Mouse (Mus musculus) C2C12 (cell line): ENCODE results near the gene Olfr315. TPM values are rescaled to one million over a fixed set of nuclear protein-coding genes. Genes with fewer than 3 reads are reported as not detected.
"Not testable (repeated sequence)": the region's sequence is repeated elsewhere in the genome, so short reads cannot be mapped to it uniquely, and the experiment has no call there.

Source experiments
- H3K27me3 ChIP-seq: one replicate; pipeline ENCODE4 v1.6.1; 2011; ENCODE audit not compliant: control insufficient read depth, insufficient read depth, insufficient read length
- H3K36me3 ChIP-seq: one replicate; pipeline ENCODE4 v1.6.1; 2011; ENCODE audit not compliant: control insufficient read depth, insufficient read depth
- H3K4me3 ChIP-seq: one replicate; pipeline ENCODE4 v1.5.1; 2011; ENCODE audit warnings: mild to moderate bottlenecking, control low read depth; ENCODE audit not compliant: poor library complexity, insufficient read depth, severe bottlenecking
- H3K79me2 ChIP-seq: one replicate; pipeline ENCODE4 v1.6.1; 2011; ENCODE audit not compliant: control insufficient read depth, insufficient read depth
- H3K79me3 ChIP-seq: one replicate; pipeline ENCODE4 v1.6.1; 2011; ENCODE audit warnings: low read depth, control low read depth
- H3ac ChIP-seq: one replicate; pipeline ENCODE3; 2011; ENCODE audit warnings: low read depth; ENCODE audit not compliant: control insufficient read depth, insufficient read length
- CEBPB ChIP-seq: IDR thresholded peaks from one replicate; pipeline ENCODE4 v1.6.1; 2011; ENCODE audit warnings: low read depth, mild to moderate bottlenecking, control low read depth, moderate library complexity
- CTCF ChIP-seq: IDR thresholded peaks from one replicate; pipeline ENCODE4 v1.5.1; 2011; ENCODE audit not compliant: control insufficient read depth, insufficient read depth, insufficient read length
- FOSL1 ChIP-seq: IDR thresholded peaks from one replicate; pipeline ENCODE4 v1.8.0; 2011; ENCODE audit warnings: mild to moderate bottlenecking, low read length; ENCODE audit not compliant: poor library complexity, insufficient read depth, severe bottlenecking
- MAX ChIP-seq: IDR thresholded peaks from one replicate; pipeline ENCODE4 v1.6.1; 2011; ENCODE audit warnings: mild to moderate bottlenecking, control low read depth
- MYOD1 ChIP-seq: IDR thresholded peaks from one replicate; pipeline ENCODE4 v1.6.1; 2011; ENCODE audit warnings: low read depth; ENCODE audit not compliant: control insufficient read depth, insufficient read length
- MYOG ChIP-seq: IDR thresholded peaks from one replicate; pipeline ENCODE4 v1.6.1; 2011; ENCODE audit not compliant: control insufficient read depth, insufficient read length; ENCODE audit errors: extremely low read depth
- USF1 ChIP-seq: IDR thresholded peaks from one replicate; pipeline ENCODE4 v1.6.1; 2011; ENCODE audit warnings: low read depth, mild to moderate bottlenecking, control low read depth, moderate library complexity
- polyA plus RNA-seq: library from polyadenylated mRNA; unstranded; fragments of >200 nt; fragmentation: generic; extraction: Trizol; gene quantifications from one replicate; pipeline ENCODE4 v1.2.1, GENCODE M21; 2012; ENCODE audit warnings: missing spikeins

Gene Olfr315
- polyA plus RNA-seq, 1 experiment: not detected

DNA sequence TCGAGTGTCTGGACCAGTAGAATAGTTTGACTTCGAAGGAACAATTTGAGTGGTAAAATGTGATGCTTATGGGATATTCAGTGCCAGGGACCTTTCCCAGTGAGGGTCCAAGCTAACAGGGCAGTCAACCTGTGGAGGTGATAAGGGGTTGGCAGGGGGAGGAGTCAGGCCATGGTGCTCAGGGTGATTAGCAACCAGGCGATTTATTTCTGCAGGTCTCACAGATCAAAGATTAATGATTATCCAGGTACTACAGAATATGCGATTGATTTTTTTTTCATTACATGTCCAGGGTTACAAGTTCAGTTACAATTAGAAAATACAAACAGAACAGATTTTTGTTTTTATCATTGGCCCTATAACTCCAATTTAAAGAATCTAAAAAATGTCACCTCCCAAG, 30.9 kb downstream of the Olfr315 start:
- no peak overlapping the region for H3K4me3 ChIP-seq
- no peak overlapping the region for H3ac ChIP-seq
- H3K79me2 ChIP-seq: no peaks in the 10 kb centered on the region
- TF ChIP-seq MYOG (no peak), CEBPB (no peak)
- H3K27me3 ChIP-seq: no peaks in the 10 kb centered on the region
- no peaks in the 10 kb centered on the region for H3K36me3 ChIP-seq
- no peaks in the 10 kb centered on the region for H3K79me3 ChIP-seq

DNA sequence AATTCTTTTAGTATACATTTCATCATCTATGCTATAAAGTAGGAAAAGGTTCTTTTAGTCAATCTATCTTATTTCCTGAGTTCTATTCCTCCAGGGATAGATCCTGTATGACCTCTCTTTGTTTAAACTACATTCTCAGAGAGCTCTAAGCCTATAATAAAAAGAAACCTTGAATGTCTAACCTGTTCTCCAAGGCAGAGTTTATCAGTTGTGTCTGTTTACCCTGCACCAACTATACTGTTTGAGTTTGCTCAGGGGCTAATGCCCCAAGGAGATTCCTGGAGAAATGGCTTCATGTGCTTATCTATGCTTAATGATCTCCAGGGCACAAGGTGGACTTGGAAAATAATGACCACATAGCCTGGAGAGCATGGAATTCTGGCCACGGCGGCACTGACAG, 31.4 kb downstream of the Olfr315 start:
- Histone ChIP-seq H3K79me3 (no peaks in the 10 kb centered on the region), H3ac (no peak overlapping the region), H3K4me3 (no peak overlapping the region), H3K27me3 (no peaks in the 10 kb centered on the region), H3K36me3 (no peaks in the 10 kb centered on the region), H3K79me2 (no peaks in the 10 kb centered on the region)
- no peak for TF ChIP-seq MAX
- TF ChIP-seq FOSL1: no peak
- TF ChIP-seq MYOD1: no peak
- TF ChIP-seq MYOG: no peak
- no peak for TF ChIP-seq USF1
- no peak for TF ChIP-seq CEBPB
- TF ChIP-seq CTCF: no peak

DNA sequence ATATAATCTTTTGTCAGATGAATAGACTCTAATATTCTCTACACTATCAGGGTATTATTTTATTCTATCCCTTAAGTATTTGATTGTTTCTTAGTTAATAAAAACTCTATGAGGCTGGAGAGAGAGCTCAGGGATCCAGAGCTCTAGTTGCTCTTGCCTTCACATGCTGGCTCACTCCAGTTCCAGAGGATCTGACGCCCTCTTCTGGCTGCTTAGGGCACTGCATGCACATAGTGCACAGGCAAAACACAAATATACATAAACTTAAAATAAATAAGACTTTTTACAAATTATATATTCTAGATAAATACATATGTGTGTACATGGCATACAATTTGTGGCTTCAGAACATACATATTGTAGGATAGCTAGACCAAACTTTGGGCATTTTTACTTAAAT, 39.0 kb downstream of the Olfr315 start:
- H3K36me3 ChIP-seq: no peaks in the 10 kb centered on the region
- no peak overlapping the region for H3K4me3 ChIP-seq
- H3K27me3 ChIP-seq: no peaks in the 10 kb centered on the region
- H3K79me3 ChIP-seq: no peaks in the 10 kb centered on the region
- TF ChIP-seq FOSL1: no peak
- no peak overlapping the region for H3ac ChIP-seq
- no peaks in the 10 kb centered on the region for H3K79me2 ChIP-seq

DNA sequence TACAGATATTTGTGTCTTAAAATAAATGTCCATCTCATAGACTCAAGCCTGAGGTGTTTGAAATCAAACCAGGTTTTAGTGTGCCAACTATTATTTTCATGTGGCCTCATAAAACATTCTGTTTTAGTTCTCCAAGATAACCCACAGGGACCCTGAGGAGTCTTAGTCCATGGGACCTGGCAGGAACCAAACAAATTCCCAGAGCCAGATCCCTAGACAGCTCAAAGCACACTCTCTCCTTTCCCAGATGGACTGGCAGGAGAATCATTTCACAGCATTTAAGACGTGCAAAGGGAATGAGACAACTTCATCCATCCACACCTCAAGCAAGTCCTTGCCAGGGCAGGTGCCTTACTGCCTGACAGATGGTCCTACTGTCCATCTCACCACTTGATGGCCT, 41.7 kb downstream of the Olfr315 start, which contains the start of gene Olfr313:
TSS of gene Olfr313 (plus strand) at position 301 of the 400 bp plus-strand sequence.
- H3K79me2 ChIP-seq, H3K79me3 ChIP-seq, H3ac ChIP-seq, H3K36me3 ChIP-seq, H3K4me3 ChIP-seq, H3K27me3 ChIP-seq: not testable (repeated sequence)

DNA sequence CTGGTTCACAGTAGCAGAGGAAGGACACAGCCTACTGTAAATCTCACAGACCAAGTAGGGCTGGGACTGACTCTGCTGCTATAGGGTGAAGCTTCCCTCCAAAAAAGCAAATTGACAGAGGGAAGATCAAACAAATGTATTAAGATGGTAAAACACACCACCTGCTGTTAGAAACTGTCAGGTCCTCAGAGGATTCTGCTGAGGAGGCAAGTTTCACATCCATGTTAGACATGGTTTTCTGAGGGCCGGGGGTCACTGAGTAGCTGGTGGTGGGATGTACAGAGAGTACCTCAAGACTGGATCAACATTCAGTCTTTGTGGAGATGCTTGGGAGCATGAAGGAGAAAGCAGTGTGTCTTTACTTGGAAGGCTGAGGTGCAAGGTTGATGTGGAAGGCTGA, 42.7 kb downstream of the Olfr315 start:
- Histone ChIP-seq H3K4me3 (no peak overlapping the region), H3K79me2 (no peaks in the 10 kb centered on the region), H3K79me3 (no peaks in the 10 kb centered on the region), H3K27me3 (no peaks in the 10 kb centered on the region), H3ac (no peak overlapping the region), H3K36me3 (no peaks in the 10 kb centered on the region)
- no peak for TF ChIP-seq MYOG
- no peak for TF ChIP-seq MYOD1
- TF ChIP-seq FOSL1: no peak
- no peak for TF ChIP-seq MAX
- TF ChIP-seq USF1: no peak
- TF ChIP-seq CTCF: no peak
- no peak for TF ChIP-seq CEBPB

DNA sequence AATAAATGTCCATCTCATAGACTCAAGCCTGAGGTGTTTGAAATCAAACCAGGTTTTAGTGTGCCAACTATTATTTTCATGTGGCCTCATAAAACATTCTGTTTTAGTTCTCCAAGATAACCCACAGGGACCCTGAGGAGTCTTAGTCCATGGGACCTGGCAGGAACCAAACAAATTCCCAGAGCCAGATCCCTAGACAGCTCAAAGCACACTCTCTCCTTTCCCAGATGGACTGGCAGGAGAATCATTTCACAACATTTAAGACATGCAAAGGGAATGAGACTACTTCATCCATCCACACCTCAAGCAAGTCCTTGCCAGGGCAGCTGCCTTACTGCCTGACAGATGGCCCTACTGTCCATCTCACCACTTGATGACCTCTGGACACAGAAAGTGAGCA, 55.9 kb downstream of the Olfr315 start, which contains the start of gene Olfr312:
TSS of gene Olfr312 (plus strand) at position 301 of the 400 bp plus-strand sequence.
- H3K36me3 ChIP-seq, H3K4me3 ChIP-seq, H3ac ChIP-seq, H3K79me2 ChIP-seq, H3K27me3 ChIP-seq, H3K79me3 ChIP-seq: not testable (repeated sequence)

DNA sequence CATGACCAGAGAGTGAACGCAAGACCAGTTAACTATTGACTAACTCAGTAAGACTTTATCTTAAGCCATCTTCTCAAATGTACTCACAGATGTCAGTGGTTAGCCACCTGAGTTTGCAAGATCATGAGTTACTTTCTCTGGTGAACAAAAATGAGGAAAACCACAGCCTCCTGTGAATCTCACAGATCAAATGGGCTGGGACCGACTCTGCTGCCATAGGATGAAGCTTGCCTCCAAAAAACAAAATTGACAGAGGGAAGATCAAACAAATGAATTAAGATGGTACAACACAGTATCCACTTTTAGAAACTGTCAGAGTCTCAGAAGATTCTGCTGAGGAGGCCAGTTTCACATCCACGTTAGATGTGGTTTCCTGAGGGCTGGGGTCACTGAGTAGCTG, 56.8 kb downstream of the Olfr315 start:
- TF ChIP-seq CTCF (no peak), MAX (no peak), USF1 (no peak), CEBPB (no peak), MYOG (no peak), FOSL1 (no peak), MYOD1 (no peak)
- H3K79me2 ChIP-seq: no peaks in the 10 kb centered on the region
- H3K4me3 ChIP-seq: no peak overlapping the region
- no peaks in the 10 kb centered on the region for H3K36me3 ChIP-seq
- H3ac ChIP-seq: no peak overlapping the region
- H3K79me3 ChIP-seq: no peaks in the 10 kb centered on the region
- H3K27me3 ChIP-seq: no peaks in the 10 kb centered on the region

Other genes starting within 250 kb of the Olfr315 start
- not detected for gene Olfr330, start 238.4 kb upstream of the Olfr315 start, polyA plus RNA-seq
- gene Olfr329-ps, start 226.8 kb upstream of the Olfr315 start, polyA plus RNA-seq: not detected
- gene Olfr328, start 217.6 kb upstream of the Olfr315 start, polyA plus RNA-seq: not detected
- not detected for gene Olfr224, start 202.6 kb upstream of the Olfr315 start, polyA plus RNA-seq
- not detected for gene Olfr325, start 195.5 kb upstream of the Olfr315 start, polyA plus RNA-seq
- not detected for gene Olfr324, start 178.1 kb upstream of the Olfr315 start, polyA plus RNA-seq
- not detected for gene 2210407C18Rik, start 157.1 kb upstream of the Olfr315 start, polyA plus RNA-seq
- not detected for gene Olfr323, start 142.7 kb upstream of the Olfr315 start, polyA plus RNA-seq
- not detected for gene Trim58, start 132.7 kb upstream of the Olfr315 start, polyA plus RNA-seq
- gene Olfr322, start 114.4 kb upstream of the Olfr315 start, polyA plus RNA-seq: not detected
- not detected for gene Olfr320, start 92.1 kb upstream of the Olfr315 start, polyA plus RNA-seq
- not detected for gene Olfr319, start 74.0 kb upstream of the Olfr315 start, polyA plus RNA-seq
- not detected for gene Olfr318, start 49.2 kb upstream of the Olfr315 start, polyA plus RNA-seq
- gene Olfr317, start 34.0 kb upstream of the Olfr315 start, polyA plus RNA-seq: not detected
- not detected for gene Olfr316, start 20.5 kb upstream of the Olfr315 start, polyA plus RNA-seq
- not detected for gene Olfr314, start 9.8 kb downstream of the Olfr315 start, polyA plus RNA-seq
- gene Fam183b, start 28.8 kb downstream of the Olfr315 start, polyA plus RNA-seq: not detected
- gene Olfr313, start 41.8 kb downstream of the Olfr315 start, polyA plus RNA-seq: not detected
- not detected for gene Olfr312, start 56.0 kb downstream of the Olfr315 start, polyA plus RNA-seq
- gene Olfr311, start 66.1 kb downstream of the Olfr315 start, polyA plus RNA-seq: not detected
- 0.32 TPM for gene Gm12258, start 74.0 kb downstream of the Olfr315 start, polyA plus RNA-seq
- 2.2 TPM for gene 2810021J22Rik, start 94.0 kb downstream of the Olfr315 start, polyA plus RNA-seq
- 0.64 TPM for gene Zfp39, start 131.0 kb downstream of the Olfr315 start, polyA plus RNA-seq
- gene Btnl10, start 144.7 kb downstream of the Olfr315 start, polyA plus RNA-seq: not detected
- 245 TPM for gene Rnf187, start 165.7 kb downstream of the Olfr315 start, polyA plus RNA-seq
- gene Hist3h2ba, start 175.7 kb downstream of the Olfr315 start, polyA plus RNA-seq: 1.6 TPM
- 11.4 TPM for gene Hist3h2a, start 181.5 kb downstream of the Olfr315 start, polyA plus RNA-seq
- 0.22 TPM for gene Trim17, start 181.5 kb downstream of the Olfr315 start, polyA plus RNA-seq
- 15.1 TPM for gene Trim11, start 204.9 kb downstream of the Olfr315 start, polyA plus RNA-seq